Mouse (Mus musculus) midbrain, embryonic 16.5 days (tissue): ENCODE measurements at regions not wholly inside any gene's neighbourhood (a gene's known extent, or its start where the extent isn't known, plus 50 kb on each side); places are given as distances from the start of the nearest gene placed in this dataset.

Experiments used
- ATAC-seq: fragments of 200-750 bp; cut with Nextera tagmentation; 2 replicates; pipeline ENCODE4 v1.8.0; 2017; ENCODE audit warnings: moderate TSS enrichment
- H3K27ac ChIP-seq: fragments of 300-500 bp; sonication (generic); 2 replicates; pipeline ENCODE4 v1.5.1; 2014; ENCODE audit warnings: mild to moderate bottlenecking, low read length, mixed read lengths
- H3K27me3 ChIP-seq: fragments of 300-500 bp; sonication (generic); 2 replicates; pipeline ENCODE4 v1.6.1; 2014; ENCODE audit warnings: low read depth, low read length, mixed read lengths; ENCODE audit not compliant: control insufficient read depth, insufficient read depth
- H3K36me3 ChIP-seq: fragments of 300-500 bp; sonication (generic); 2 replicates; pipeline ENCODE4 v1.6.1; 2014; ENCODE audit warnings: mild to moderate bottlenecking, low read length, moderate library complexity, mixed read lengths; ENCODE audit not compliant: control insufficient read depth, insufficient read depth
- H3K4me1 ChIP-seq: fragments of 300-500 bp; sonication (generic); 2 replicates; pipeline ENCODE4 v1.6.1; 2014; ENCODE audit warnings: mild to moderate bottlenecking, low read length, mixed read lengths; ENCODE audit not compliant: control insufficient read depth, insufficient read depth
- H3K4me2 ChIP-seq: fragments of 300-500 bp; sonication (generic); 2 replicates; pipeline ENCODE4 v1.6.1; 2014; ENCODE audit warnings: mild to moderate bottlenecking, low read length, mixed read lengths
- H3K4me3 ChIP-seq: fragments of 300-500 bp; sonication (generic); 2 replicates; pipeline ENCODE4 v1.5.1; 2014; ENCODE audit warnings: low read depth, mild to moderate bottlenecking, low read length, moderate library complexity, mixed read lengths
- H3K9ac ChIP-seq: fragments of 300-500 bp; sonication (generic); 2 replicates; pipeline ENCODE4 v1.6.1; 2014; ENCODE audit warnings: low read depth, low read length, mixed read lengths
- H3K9me3 ChIP-seq: fragments of 300-500 bp; sonication (generic); replicated peaks from 2 replicates; pipeline ENCODE4 v1.6.1; 2014; ENCODE audit warnings: mild to moderate bottlenecking, low read length, mixed read lengths; ENCODE audit not compliant: control insufficient read depth, poor library complexity, severe bottlenecking
- WGBS: fragments of 180-500 bp; shearing (Covaris S2); extraction: QIAGEN DNeasy Blood & Tissue Kit; methylation state at CpG from one replicate; pipeline ENCODE4 v1.1.7; 2014; 5-methylcytosine and 5-hydroxymethylcytosine counted together

GRCm38 (mm10) chr13:103419146-103419545, 84.8 kb upstream of the Mast4 start:
- WGBS, result 96% methylated on average over 3 of the region's 3 CpGs
- ATAC-seq, result no peak
- no peaks in the 10 kb centered on the region for H3K4me1 ChIP-seq

GRCm38 (mm10) chr13:103417256-103417655, 83.0 kb upstream of the Mast4 start:
- Histone ChIP-seq H3K4me1 (no peaks in the 10 kb centered on the region), H3K4me2 (no peak overlapping the region), H3K9me3 (no peaks in the 10 kb centered on the region), H3K9ac (no peak overlapping the region), H3K27me3 (no peaks in the 10 kb centered on the region), H3K4me3 (no peak overlapping the region), H3K36me3 (no peaks in the 10 kb centered on the region), H3K27ac (no peak overlapping the region)
- ATAC-seq, result no peak
- 86% methylated on average over 5 of the region's 5 CpGs for WGBS

More at GRCm38 (mm10) chr13:103419146-103419545, 84.8 kb upstream of the Mast4 start:
- no peaks in the 10 kb centered on the region for H3K27me3 ChIP-seq
- no peaks in the 10 kb centered on the region for H3K9me3 ChIP-seq
- H3K9ac ChIP-seq, result no peak overlapping the region
- H3K27ac ChIP-seq, result no peak overlapping the region
- H3K4me3 ChIP-seq, result no peak overlapping the region
- H3K36me3 ChIP-seq, result no peaks in the 10 kb centered on the region
- H3K4me2 ChIP-seq, result no peak overlapping the region

DNA sequence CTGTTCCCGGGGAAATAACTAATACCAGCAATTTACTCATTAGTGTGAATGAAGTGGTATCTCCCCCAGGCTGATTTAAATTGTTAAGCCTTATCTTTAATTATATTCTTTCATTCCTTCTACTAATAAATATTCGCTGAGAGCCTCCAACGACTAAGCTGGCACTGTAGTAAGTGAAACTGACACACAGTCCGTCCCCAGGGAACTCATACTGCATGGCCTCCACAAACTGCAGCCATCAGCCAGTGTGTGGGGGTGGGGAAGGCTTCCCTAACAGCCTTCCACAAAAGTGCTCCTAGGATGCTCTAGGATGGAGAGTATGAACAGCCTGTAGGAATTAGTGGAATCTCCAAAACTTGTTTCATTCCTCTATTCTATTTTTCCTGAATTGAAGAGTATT, 81.0 kb upstream of the Mast4 start:
- H3K4me1 ChIP-seq, result no peaks in the 10 kb centered on the region
- 67% methylated on average over 4 of the region's 4 CpGs for WGBS
- no peaks in the 10 kb centered on the region for H3K36me3 ChIP-seq
- H3K9ac ChIP-seq, result no peak overlapping the region
- no peaks in the 10 kb centered on the region for H3K27me3 ChIP-seq
- H3K27ac ChIP-seq, result no peak overlapping the region
- no peaks in the 10 kb centered on the region for H3K9me3 ChIP-seq
- ATAC-seq, result no peak
- H3K4me3 ChIP-seq, result no peak overlapping the region
- no peak overlapping the region for H3K4me2 ChIP-seq

DNA sequence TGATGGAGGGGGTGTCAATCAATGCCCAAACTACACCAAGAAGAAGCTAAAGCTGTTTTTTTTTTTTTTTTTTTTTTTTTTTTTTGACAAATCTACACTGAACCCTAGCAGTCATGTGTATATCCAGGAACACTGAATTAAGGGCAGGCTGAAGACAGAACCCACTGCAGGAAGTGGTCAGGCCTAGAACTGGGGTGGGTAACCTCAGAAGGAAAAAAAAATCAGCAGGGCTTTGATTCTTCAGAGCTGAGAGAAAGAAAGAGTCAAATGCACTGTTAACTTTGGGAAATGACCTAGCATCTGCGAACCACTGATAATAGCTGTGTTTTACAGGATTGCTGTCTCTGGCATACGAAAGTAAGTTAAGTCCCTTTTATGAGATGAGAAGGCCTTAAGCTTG, 78.3 kb upstream of the Mast4 start:
- Histone ChIP-seq H3K36me3 (no peaks in the 10 kb centered on the region), H3K9ac (no peak overlapping the region), H3K27me3 (no peaks in the 10 kb centered on the region), H3K4me1 (no peaks in the 10 kb centered on the region), H3K4me3 (no peak overlapping the region), H3K4me2 (no peak overlapping the region), H3K9me3 (no peaks in the 10 kb centered on the region), H3K27ac (no peak overlapping the region)
- WGBS, result 94% methylated on average over 2 of the region's 2 CpGs
- no peak for ATAC-seq

DNA sequence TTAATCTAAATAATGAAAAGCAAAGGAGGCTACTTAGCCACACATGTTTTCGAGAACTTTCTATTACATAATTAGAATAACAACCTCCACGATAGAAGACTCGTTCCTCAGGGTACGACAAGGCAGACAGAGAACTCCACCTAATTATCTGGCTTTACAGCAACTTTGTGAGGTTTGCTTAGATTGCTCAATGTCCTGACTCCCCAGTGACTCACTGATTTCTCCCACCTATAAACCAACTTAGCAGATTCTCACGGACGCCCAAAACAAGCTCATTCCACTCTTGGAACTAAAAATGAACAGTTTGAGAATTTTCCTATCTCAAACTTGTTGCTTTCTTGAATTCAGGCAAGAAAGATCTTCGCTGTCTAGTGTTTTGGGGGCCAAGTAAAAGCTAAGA, 75.0 kb upstream of the Mast4 start:
- Histone ChIP-seq H3K27me3 (no peaks in the 10 kb centered on the region), H3K27ac (no peak overlapping the region), H3K9me3 (no peaks in the 10 kb centered on the region), H3K36me3 (no peaks in the 10 kb centered on the region), H3K9ac (no peak overlapping the region), H3K4me3 (no peak overlapping the region), H3K4me1 (no peaks in the 10 kb centered on the region), H3K4me2 (no peak overlapping the region)
- no peak for ATAC-seq
- WGBS, result 87% methylated on average over 7 of the region's 7 CpGs

- no peaks in the 10 kb centered on the region for H3K9me3 ChIP-seq
- WGBS, result 88% methylated on average over 2 of the region's 2 CpGs
- H3K36me3 ChIP-seq, result no peaks in the 10 kb centered on the region
- H3K27me3 ChIP-seq, result no peaks in the 10 kb centered on the region
- ATAC-seq, result no peak
- H3K27ac ChIP-seq, result no peak overlapping the region
- H3K4me1 ChIP-seq, result no peaks in the 10 kb centered on the region
- no peak overlapping the region for H3K9ac ChIP-seq
- H3K4me3 ChIP-seq, result no peak overlapping the region
- H3K4me2 ChIP-seq, result no peak overlapping the region
These were observed 62.3 kb upstream of the Mast4 start for GRCm38 (mm10) chr13:103396526-103397020.

- WGBS, result 96% methylated on average over 9 of the region's 9 CpGs
- Histone ChIP-seq H3K4me3 (no peak overlapping the region), H3K27ac (no peak overlapping the region), H3K27me3 (no peaks in the 10 kb centered on the region), H3K9ac (no peak overlapping the region), H3K4me2 (no peak overlapping the region), H3K4me1 (no peaks in the 10 kb centered on the region), H3K36me3 (no peaks in the 10 kb centered on the region), H3K9me3 (no peaks in the 10 kb centered on the region)
- ATAC-seq, result no peak
These were observed 61.8 kb upstream of the Mast4 start for GRCm38 (mm10) chr13:103396099-103396498.

DNA sequence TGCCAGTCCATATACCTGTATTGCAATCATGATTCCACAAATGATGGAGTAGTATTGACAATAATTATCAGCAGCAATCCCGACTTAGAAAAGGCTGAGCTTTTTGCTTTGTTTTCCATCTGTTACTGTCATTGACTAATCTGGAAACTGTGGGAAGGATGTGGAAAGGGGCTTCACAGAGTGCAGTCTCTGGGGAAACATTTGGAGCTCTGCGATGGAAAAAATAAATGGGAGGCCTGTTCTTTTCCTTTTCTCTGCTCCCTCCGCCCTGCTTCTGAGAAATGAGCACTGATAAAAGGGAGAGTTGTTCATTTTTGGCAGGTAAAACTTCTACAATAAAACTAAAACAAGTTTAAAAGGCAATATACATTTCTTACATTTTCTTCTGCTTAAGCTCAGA, 58.3 kb upstream of the Mast4 start:
- no peak overlapping the region for H3K4me3 ChIP-seq
- H3K4me2 ChIP-seq, result no peak overlapping the region
- H3K4me1 ChIP-seq, result no peaks in the 10 kb centered on the region
- 87% methylated on average over 3 of the region's 3 CpGs for WGBS
- no peak overlapping the region for H3K27ac ChIP-seq
- no peaks in the 10 kb centered on the region for H3K27me3 ChIP-seq
- H3K9ac ChIP-seq, result no peak overlapping the region
- no peaks in the 10 kb centered on the region; the same call in 1 of the 2 replicates for H3K9me3 ChIP-seq
- no peaks in the 10 kb centered on the region for H3K36me3 ChIP-seq
- no peak for ATAC-seq

GRCm38 (mm10) chr13:103391396-103391795, 57.1 kb upstream of the Mast4 start:
- 86% methylated on average over 4 of the region's 4 CpGs for WGBS
- no peaks in the 10 kb centered on the region for H3K36me3 ChIP-seq
- H3K4me3 ChIP-seq, result no peak overlapping the region
- no peak overlapping the region for H3K9ac ChIP-seq
- H3K4me1 ChIP-seq, result no peaks in the 10 kb centered on the region
- H3K4me2 ChIP-seq, result no peak overlapping the region
- H3K27ac ChIP-seq, result no peak overlapping the region
- ATAC-seq, result no peak
- H3K27me3 ChIP-seq, result no peaks in the 10 kb centered on the region
- no peaks in the 10 kb centered on the region; the same call in 1 of the 2 replicates for H3K9me3 ChIP-seq
